Mouse (Mus musculus) G1E (cell line): ENCODE data around the gene Slco1a4.

Source experiments
- CTCF ChIP-seq: IDR thresholded peaks from 2 replicates; pipeline ENCODE4 v1.5.1; 2012; ENCODE audit warnings: low read depth, low read length, inconsistent platforms, mixed read lengths
- GATA1 ChIP-seq: IDR thresholded peaks from 2 replicates; pipeline ENCODE4 v1.6.1; 2012; ENCODE audit warnings: borderline replicate concordance, low read length, inconsistent platforms, mixed read lengths
- GATA2 ChIP-seq: IDR thresholded peaks from 2 replicates; pipeline ENCODE4 v1.6.1; 2012; ENCODE audit warnings: low read depth, low read length, inconsistent platforms, borderline replicate concordance
- POLR2AphosphoS5 ChIP-seq: IDR thresholded peaks from 2 replicates; pipeline ENCODE4 v1.6.1; 2012; ENCODE audit warnings: low read depth, low read length, inconsistent platforms; ENCODE audit not compliant: insufficient replicate concordance
- TAL1 ChIP-seq: conservative IDR thresholded peaks from 2 replicates; pipeline ENCODE4 v1.6.1; 2012; ENCODE audit warnings: low read depth, low read length, inconsistent platforms, mixed read lengths

- no peak for TF ChIP-seq CTCF
- TF ChIP-seq POLR2AphosphoS5: no peak
- TF ChIP-seq TAL1: no peak
- TF ChIP-seq GATA2: no peak
- TF ChIP-seq GATA1: no peak
These were observed 33.7 kb upstream of the Slco1a4 start for GRCm38 (mm10) chr6:141889723-141890122.
